Mouse (Mus musculus) neural tube, embryonic 13.5 days (tissue): ENCODE data around the gene Nup107. TPM values are rescaled to one million over a fixed set of nuclear protein-coding genes. Genes with fewer than 3 reads are reported as not detected.
"Not testable (repeated sequence)": the region's sequence is repeated elsewhere in the genome, so short reads cannot be mapped to it uniquely, and the experiment has no call there.

ENCODE experiments used
- ATAC-seq: fragments of 200-750 bp; cut with Nextera tagmentation; 2 replicates; pipeline ENCODE4 v1.8.0; 2017; ENCODE audit warnings: low read depth, mild to moderate bottlenecking, moderate TSS enrichment, moderate library complexity
- H3K27ac ChIP-seq: fragments of 300-500 bp; sonication (generic); replicated peaks from 2 replicates; pipeline ENCODE4 v1.5.1; 2015; ENCODE audit warnings: moderate library complexity, mild to moderate bottlenecking, inconsistent platforms
- H3K27me3 ChIP-seq: fragments of 300-500 bp; sonication (generic); 2 replicates; pipeline ENCODE4 v1.6.1; 2015; ENCODE audit warnings: mild to moderate bottlenecking, inconsistent platforms
- H3K36me3 ChIP-seq: fragments of 300-500 bp; sonication (generic); 2 replicates; pipeline ENCODE4 v1.6.1; 2015; ENCODE audit warnings: mild to moderate bottlenecking, inconsistent platforms
- H3K4me1 ChIP-seq: fragments of 300-500 bp; sonication (generic); replicated peaks from 2 replicates; pipeline ENCODE4 v1.6.1; 2015; ENCODE audit warnings: inconsistent platforms
- H3K4me2 ChIP-seq: fragments of 300-500 bp; sonication (generic); 2 replicates; pipeline ENCODE4 v1.6.1; 2015; ENCODE audit warnings: inconsistent platforms, mild to moderate bottlenecking, moderate library complexity
- H3K4me3 ChIP-seq: fragments of 300-500 bp; sonication (generic); 2 replicates; pipeline ENCODE4 v1.5.1; 2015; ENCODE audit warnings: mild to moderate bottlenecking, inconsistent platforms
- H3K9ac ChIP-seq: fragments of 300-500 bp; sonication (generic); 2 replicates; pipeline ENCODE4 v1.6.1; 2015; ENCODE audit warnings: moderate library complexity, mild to moderate bottlenecking, inconsistent platforms
- H3K9me3 ChIP-seq: fragments of 300-500 bp; sonication (generic); 2 replicates; pipeline ENCODE4 v1.6.1; 2016; ENCODE audit warnings: inconsistent platforms
- WGBS: fragments of 180-500 bp; shearing (Covaris S2); methylation state at CpG from one replicate; pipeline ENCODE4 v1.1.7; 2015; 5-methylcytosine and 5-hydroxymethylcytosine counted together
- polyA plus RNA-seq: library from polyadenylated mRNA; unstranded; fragments of >200 nt; fragmentation: Nextera tagmentation; extraction: Ambion mirVana; gene quantifications from 2 replicates; pipeline ENCODE4 v1.2.1, GENCODE M21; 2015

The Nup107 gene
- polyA plus RNA-seq, 1 experiment from 2014 or later: 36.3 TPM

DNA sequence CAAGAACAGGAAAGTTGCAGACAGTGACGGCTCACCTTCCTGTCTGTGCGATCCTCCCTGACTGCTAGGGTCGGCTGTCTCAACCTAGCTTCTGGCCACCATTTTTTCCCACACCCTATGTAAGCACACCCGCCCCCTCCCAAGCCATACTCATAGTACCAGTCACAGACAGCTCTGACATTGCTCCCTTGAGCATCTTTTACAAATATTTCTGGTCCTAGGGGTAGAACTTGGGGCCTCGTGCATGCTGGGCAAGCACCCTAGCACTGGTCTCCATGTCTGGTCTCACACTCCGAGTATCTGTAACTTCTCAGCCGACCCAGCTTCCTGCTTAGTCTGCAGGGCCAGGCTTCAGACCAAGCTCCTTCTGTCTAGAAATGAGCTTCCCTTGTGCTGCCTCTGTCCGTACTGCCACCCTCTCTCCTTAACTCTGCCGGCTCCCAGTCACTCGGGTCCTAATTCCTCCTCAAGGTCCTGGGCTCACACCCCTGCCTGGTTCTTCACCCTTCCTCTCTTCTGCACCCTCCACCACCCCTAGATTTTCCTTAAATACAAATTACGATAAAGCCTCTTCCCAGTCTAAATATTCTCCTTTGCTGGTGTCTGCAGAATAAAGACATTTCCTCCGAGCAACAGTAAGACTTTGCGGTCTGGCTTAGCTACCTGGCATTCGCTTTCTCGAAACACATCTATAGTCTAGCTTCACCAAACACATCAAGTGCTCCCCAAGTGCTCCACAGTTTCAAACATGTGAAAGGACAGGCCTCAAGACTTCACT lies 50.6 kb downstream of the Nup107 start:
- Histone ChIP-seq H3K36me3 (peaks cover 45% of the 10 kb centered on the region), H3K9me3 (no peaks in the 10 kb centered on the region), H3K4me3 (no peak overlapping the region), H3K27me3 (no peaks in the 10 kb centered on the region), H3K9ac (0 out of 2 replicates have a peak overlapping the region, but pooled peaks have one; percentile 6), H3K4me2 (0 out of 2 replicates have a peak overlapping the region, but pooled peaks have one; percentile 13), H3K27ac (0 out of 2 replicates have a peak overlapping the region, but pooled peaks have one; percentile 9), H3K4me1 (peaks cover 33% of the 10 kb centered on the region)
- no peak for ATAC-seq
- 87% methylated on average over 15 of the region's 15 CpGs for WGBS

DNA sequence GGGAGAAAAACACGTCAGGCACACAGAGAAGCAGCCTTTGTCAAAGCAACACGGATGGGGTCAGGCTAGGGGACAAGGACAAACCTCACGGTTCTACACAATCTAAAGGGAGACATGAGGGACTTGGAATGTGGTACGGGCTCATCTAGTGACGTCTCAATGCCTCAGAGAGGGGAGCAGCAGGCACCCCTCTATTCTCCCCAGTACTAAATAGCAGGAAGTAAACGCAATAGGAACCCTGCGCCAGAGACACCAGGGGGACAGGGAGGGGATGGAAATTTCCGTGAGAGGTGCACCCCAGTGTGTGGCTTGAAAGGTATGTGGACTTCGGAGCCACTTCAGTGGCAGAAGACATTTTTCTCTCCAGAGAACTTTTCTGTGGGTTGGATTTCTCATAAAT lies 51.6 kb downstream of the Nup107 start:
- no peak overlapping the region for H3K4me2 ChIP-seq
- H3K27me3 ChIP-seq: no peaks in the 10 kb centered on the region
- ATAC-seq: no peak
- WGBS: 87% methylated on average over 9 of the region's 9 CpGs
- H3K9me3 ChIP-seq: no peaks in the 10 kb centered on the region
- no peak overlapping the region for H3K27ac ChIP-seq
- H3K4me1 ChIP-seq: peaks cover 33% of the 10 kb centered on the region
- H3K4me3 ChIP-seq: no peak overlapping the region
- no peak overlapping the region for H3K9ac ChIP-seq
- peaks cover 55% of the 10 kb centered on the region for H3K36me3 ChIP-seq

- WGBS: 96% methylated on average over 10 of the region's 10 CpGs
- no peak overlapping the region for H3K27ac ChIP-seq
- ATAC-seq: no peak
- H3K4me1 ChIP-seq: peaks cover 29% of the 10 kb centered on the region
- H3K9me3 ChIP-seq: no peaks in the 10 kb centered on the region
- H3K4me3 ChIP-seq: no peak overlapping the region
- H3K27me3 ChIP-seq: no peaks in the 10 kb centered on the region
- H3K9ac ChIP-seq: no peak overlapping the region
- H3K4me2 ChIP-seq: no peak overlapping the region
- H3K36me3 ChIP-seq: peaks cover 56% of the 10 kb centered on the region
These were observed 52.3 kb downstream of the Nup107 start for GRCm38 (mm10) chr10:117740171-117740570.

- ATAC-seq: no peak
- Histone ChIP-seq H3K27me3 (no peaks in the 10 kb centered on the region), H3K27ac (no peak overlapping the region), H3K9ac (no peak overlapping the region), H3K9me3 (no peaks in the 10 kb centered on the region), H3K4me2 (no peak overlapping the region), H3K36me3 (peaks cover 56% of the 10 kb centered on the region), H3K4me3 (no peak overlapping the region), H3K4me1 (peaks cover 24% of the 10 kb centered on the region)
- 97% methylated on average over 6 of the region's 6 CpGs for WGBS
These were observed 52.9 kb downstream of the Nup107 start for GRCm38 (mm10) chr10:117739648-117739948.

DNA sequence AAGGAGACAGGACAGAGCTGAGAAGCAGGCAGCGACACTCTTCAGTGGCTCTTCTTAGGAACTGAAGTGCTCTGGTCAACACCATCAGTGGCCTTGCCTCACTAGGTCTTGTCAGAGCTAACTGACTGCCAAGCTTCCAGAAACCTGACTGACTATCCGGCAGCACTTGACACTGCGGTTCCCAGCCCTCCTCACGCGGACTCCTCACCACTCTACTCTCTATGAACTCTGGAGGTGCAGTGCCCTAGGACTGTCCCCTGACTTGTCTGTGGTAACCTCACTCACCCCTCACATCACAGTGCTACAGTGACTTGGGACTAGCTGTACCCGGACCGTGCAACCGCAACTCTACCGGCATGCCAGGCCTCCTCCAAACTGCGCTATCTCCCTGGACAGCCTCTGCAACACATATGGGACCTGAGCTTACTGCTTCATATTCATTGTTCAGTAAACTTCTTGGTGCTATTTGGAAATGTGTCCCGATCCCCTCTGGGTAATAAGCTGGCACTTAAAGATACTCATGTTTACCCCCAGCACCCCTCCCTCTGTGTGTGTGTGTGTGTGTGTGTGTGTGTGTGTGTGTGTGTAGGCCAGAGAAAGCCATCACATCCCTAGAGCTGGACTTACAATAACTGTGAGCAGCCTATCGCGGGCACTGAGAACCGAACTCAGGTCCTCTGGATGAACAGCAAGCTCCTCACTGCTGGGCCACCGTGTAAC lies 53.4 kb downstream of the Nup107 start:
- Histone ChIP-seq H3K36me3 (peaks cover 56% of the 10 kb centered on the region), H3K9me3 (no peaks in the 10 kb centered on the region), H3K4me1 (peaks cover 19% of the 10 kb centered on the region), H3K27ac (no peak overlapping the region), H3K4me3 (no peak overlapping the region), H3K4me2 (no peak overlapping the region), H3K27me3 (no peaks in the 10 kb centered on the region), H3K9ac (no peak overlapping the region)
- ATAC-seq: no peak
- WGBS: 93% methylated on average over 15 of the region's 15 CpGs

- no peaks in the 10 kb centered on the region for H3K9me3 ChIP-seq
- H3K4me1 ChIP-seq: peaks cover 11% of the 10 kb centered on the region
- H3K36me3 ChIP-seq: peaks cover 58% of the 10 kb centered on the region
- H3K27me3 ChIP-seq: no peaks in the 10 kb centered on the region
- H3K27ac ChIP-seq: no peak overlapping the region
- no peak overlapping the region for H3K4me2 ChIP-seq
- ATAC-seq: no peak
- no peak overlapping the region for H3K9ac ChIP-seq
- 89% methylated on average over 13 of the region's 13 CpGs for WGBS
- no peak overlapping the region for H3K4me3 ChIP-seq
These were observed 54.2 kb downstream of the Nup107 start for GRCm38 (mm10) chr10:117738140-117738921.

- H3K36me3 ChIP-seq: peaks cover 66% of the 10 kb centered on the region
- not testable (repeated sequence) for ATAC-seq, H3K27me3 ChIP-seq, H3K9ac ChIP-seq, H3K4me1 ChIP-seq, H3K9me3 ChIP-seq, H3K4me2 ChIP-seq, H3K27ac ChIP-seq, H3K4me3 ChIP-seq
- 97% methylated on average over 8 of the region's 8 CpGs for WGBS
These were observed 55.0 kb downstream of the Nup107 start for GRCm38 (mm10) chr10:117737498-117737897.

GRCm38 (mm10) chr10:117737075-117737474 lies 55.4 kb downstream of the Nup107 start:
- Histone ChIP-seq H3K27ac (no peak overlapping the region), H3K9me3 (no peaks in the 10 kb centered on the region), H3K27me3 (no peaks in the 10 kb centered on the region), H3K4me1 (peaks cover 9% of the 10 kb centered on the region), H3K4me3 (no peak overlapping the region), H3K36me3 (peaks cover 69% of the 10 kb centered on the region), H3K9ac (no peak overlapping the region), H3K4me2 (no peak overlapping the region)
- ATAC-seq: no peak
- 86% methylated on average over 4 of the region's 4 CpGs for WGBS

DNA sequence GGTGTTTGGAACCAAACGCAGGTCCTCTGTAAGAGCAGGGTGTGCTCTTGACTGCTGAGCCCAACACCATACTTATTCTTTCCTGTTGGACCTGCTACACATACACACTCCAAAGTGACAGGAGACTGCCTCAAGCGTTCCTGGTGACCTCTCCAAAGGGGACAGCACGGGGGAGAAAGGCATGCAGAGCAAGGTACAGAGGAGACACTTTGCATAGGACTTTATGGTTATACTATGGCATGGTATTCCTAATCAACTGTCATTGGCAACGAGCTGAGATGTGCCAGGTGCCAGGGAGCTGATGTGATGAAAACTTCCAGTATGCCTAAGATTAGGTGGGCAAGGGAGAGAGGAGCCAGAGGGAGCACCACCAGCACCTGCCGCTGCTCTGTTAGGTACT lies 55.9 kb downstream of the Nup107 start:
- ATAC-seq: no peak
- WGBS: 95% methylated on average over 5 of the region's 5 CpGs
- Histone ChIP-seq H3K36me3 (peaks cover 68% of the 10 kb centered on the region), H3K4me2 (no peak overlapping the region), H3K27me3 (no peaks in the 10 kb centered on the region), H3K9me3 (no peaks in the 10 kb centered on the region), H3K27ac (no peak overlapping the region), H3K9ac (no peak overlapping the region), H3K4me3 (no peak overlapping the region), H3K4me1 (peaks cover 4% of the 10 kb centered on the region)

- ATAC-seq, H3K9me3 ChIP-seq, H3K9ac ChIP-seq, H3K27me3 ChIP-seq, H3K27ac ChIP-seq, H3K4me2 ChIP-seq, H3K4me1 ChIP-seq, H3K4me3 ChIP-seq: not testable (repeated sequence)
- WGBS: 94% methylated on average over 12 of the region's 12 CpGs
- H3K36me3 ChIP-seq: peaks cover 59% of the 10 kb centered on the region
These were observed 57.1 kb downstream of the Nup107 start for GRCm38 (mm10) chr10:117735396-117735795.

- H3K27ac ChIP-seq, H3K27me3 ChIP-seq, H3K4me1 ChIP-seq, H3K4me2 ChIP-seq, H3K9ac ChIP-seq, H3K4me3 ChIP-seq, H3K9me3 ChIP-seq, ATAC-seq: not testable (repeated sequence)
- peaks cover 48% of the 10 kb centered on the region for H3K36me3 ChIP-seq
- WGBS: 87% methylated on average over 10 of the region's 10 CpGs
These were observed 58.2 kb downstream of the Nup107 start for GRCm38 (mm10) chr10:117734104-117734852.
